Comparison of ENCODE assay signal across 8 mouse cellular contexts in genomic region chr11:98729119-98729588, GRCm38 (mm10). TPM values are rescaled to one million over a fixed set of nuclear protein-coding genes. Genes with fewer than 3 reads are reported as not detected.
A peak's percentile ranks its signal among the peaks of the same experiment; 100 is the strongest.
DNase-seq lines count a peak whose midpoint lies in the region; ATAC-seq lines count a peak whose summit lies in the region.

Gene Med24 (minus strand): TSS chr11:98729435.

- no peaks in the 10 kb centered on the region for H3K27me3 ChIP-seq in hindbrain, embryonic 12.5 days

- 1% methylated on average over 16 of the region's 16 CpGs for WGBS in hindbrain, embryonic 12.5 days

- H3K9me3 ChIP-seq in hindbrain, embryonic 12.5 days (replicated peaks), result peaks cover 1% of the 10 kb centered on the region; the same call in 1 of the 2 replicates

- H3K9ac ChIP-seq in hindbrain, embryonic 12.5 days, result peak within 1 kb of the TSS; percentile 65

- H3K27ac ChIP-seq in hindbrain, embryonic 12.5 days, result peak within 1 kb of the TSS; percentile 64

- peak within 1 kb of the TSS; percentile 62 for H3K4me3 ChIP-seq in hindbrain, embryonic 12.5 days

- H3K4me1 ChIP-seq in hindbrain, embryonic 12.5 days, result peaks cover 7% of the 10 kb centered on the region

- ATAC-seq in hindbrain, embryonic 12.5 days (ENCODE audit: low FRiP score), result peak; percentile 90

- H3K36me3 ChIP-seq in hindbrain, embryonic 12.5 days, result peaks cover 37% of the 10 kb centered on the region

- peak within 1 kb of the TSS; percentile 76 for H3K4me2 ChIP-seq in hindbrain, embryonic 12.5 days (replicated peaks)

- peak; percentile 96 for DNase-seq in R1 (ENCODE audit: low read depth, low spot score)
- DNase-seq in cerebellum, adult 9-11 months, result peak; percentile 92
- DNase-seq in frontal cortex, postnatal 10 days (ENCODE audit: low spot score in 2 of 2), result peak; percentile 88 to 89
- DNase-seq in layer of hippocampus, postnatal 14 days (ENCODE audit: low spot score in 2 of 2), result peak; percentile 88 to 95
- peak; percentile 84 for DNase-seq in lung, postnatal 14 days
- peak; percentile 93 for DNase-seq in right cerebral cortex, adult 18-20 months
- peak; percentile 62 for DNase-seq in urinary bladder, postnatal 25 days (ENCODE audit: low spot score)

RNA-seq across cellular contexts. Expression of gene Med24, which starts in this region (rescaled TPM):
- 85.0 and 86.9 TPM in 2 replicates for polyA plus RNA-seq in hindbrain, embryonic 12.5 days (2016; fragmentation: Nextera tagmentation; extraction: Ambion mirVana)
- 100 to 1,000 TPM; 109 to 110 TPM for total RNA-seq in layer of hippocampus, postnatal 14 days (2021)

Comparison
In these comparisons a context has a peak if more than half of its experiments do, and no peak if none do; other contexts are left out.
1. Peak in every context shown above with its lines: DNase-seq, ATAC-seq, H3K4me3 ChIP-seq and H3K27ac ChIP-seq.